Mouse (Mus musculus) neutrophil, adult 59 days (primary cell): ENCODE results near the gene Stx12. TPM values are rescaled to one million over a fixed set of nuclear protein-coding genes. Genes with fewer than 3 reads are reported as not detected.

Experiments used
- total RNA-seq, 2 experiments: library from RNA; stranded (reverse); gene quantifications; 1 replicate in 1 of 2; 2 replicates in 1 of 2; pipeline ENCODE4 v1.2.4; 2023

Gene Stx12
- total RNA-seq, result 10 to 100 TPM; 17.9 to 20.8 TPM

GRCm38 (mm10) chr4:132884064-132884843 lies at the start of gene Stx12:
Stx12 (minus strand) TSS chr4:132884509.

DNA sequence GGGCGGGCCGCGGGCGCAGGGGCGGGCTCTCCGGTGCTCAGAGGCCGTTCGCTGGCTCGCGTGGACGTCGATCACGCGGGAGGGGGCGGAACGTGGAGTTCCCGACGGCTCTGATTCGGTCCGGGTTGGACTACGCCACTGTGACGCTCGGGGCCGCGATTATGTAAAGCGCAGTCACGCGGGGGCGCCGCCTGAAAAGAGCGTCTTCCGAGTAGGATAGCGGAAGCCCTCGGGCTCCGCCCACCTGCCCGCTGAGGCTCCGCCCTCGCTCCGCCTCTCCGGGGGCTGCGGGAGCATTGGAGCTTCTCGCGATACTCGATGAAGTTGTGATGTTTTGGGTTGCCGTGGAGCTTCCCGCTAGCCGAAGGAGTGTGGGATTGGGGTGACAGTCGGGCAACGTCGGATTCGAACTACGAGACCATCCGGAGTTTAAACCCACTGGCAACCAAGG lies 38.3 kb upstream of the Stx12 start, which contains the start of gene Fam76a:
TSS of gene Fam76a (minus strand) at position 1 of the 451 bp plus-strand sequence.

DNA sequence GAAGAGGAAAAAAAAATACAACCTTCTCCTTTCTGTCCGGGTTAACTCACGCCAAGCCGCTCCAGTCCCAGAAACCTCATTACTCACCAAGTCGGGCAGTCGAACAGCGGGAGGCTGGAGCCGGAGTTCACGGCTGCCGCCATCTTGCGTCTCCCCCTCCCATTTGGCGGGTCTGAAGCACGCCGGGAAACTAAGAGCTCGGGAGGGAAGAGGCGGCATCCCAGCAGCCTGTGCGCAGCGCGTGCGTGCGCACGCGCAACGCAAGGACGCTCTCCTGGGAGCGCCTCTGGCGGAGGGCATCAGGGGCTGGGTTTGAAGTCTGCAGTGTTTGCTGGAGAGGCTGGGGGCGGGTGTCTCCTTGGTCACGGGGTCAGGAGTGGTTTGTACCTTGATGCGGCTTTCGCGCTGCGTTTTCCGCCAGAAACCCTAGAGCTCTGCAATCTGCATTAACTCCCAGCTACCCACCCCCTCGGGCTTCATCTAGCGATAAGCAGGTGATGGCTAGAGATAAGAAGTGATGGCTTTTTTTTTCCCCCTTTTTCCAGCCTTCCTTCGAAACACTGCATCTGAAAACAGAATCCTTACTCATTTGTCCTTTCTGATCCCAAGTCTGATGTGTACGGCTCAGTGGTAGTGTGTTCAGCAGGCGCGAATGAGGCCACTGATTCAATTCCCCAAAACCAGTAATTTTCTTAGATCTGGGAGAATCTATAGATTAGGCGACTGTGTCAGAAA lies 41.2 kb downstream of the Stx12 start, which contains the start of gene Ppp1r8:
TSS of gene Ppp1r8 (minus strand) at position 200 of the 735 bp plus-strand sequence.

Other genes starting within 250 kb of the Stx12 start
- gene Eya3, start 245.5 kb downstream of the Stx12 start, total RNA-seq, result 10 to 100 TPM; 32.2 to 36.1 TPM
- gene Xkr8, start 152.0 kb downstream of the Stx12 start, total RNA-seq, result 1 to 10 TPM; 3.1 to 4.8 TPM
- 1 to 10 TPM; 1.7 to 2.5 TPM for gene Smpdl3b, start 127.3 kb downstream of the Stx12 start, total RNA-seq
- gene Rpa2, start 116.2 kb downstream of the Stx12 start, total RNA-seq, result 10 to 100 TPM; 33.9 to 38.0 TPM
- gene Themis2, start 88.1 kb downstream of the Stx12 start, total RNA-seq, result 100 to 1,000 TPM; 175 to 186 TPM
- 10 to 100 TPM; 21.7 to 24.6 TPM for gene Ppp1r8, start 41.3 kb downstream of the Stx12 start, total RNA-seq
- gene Fam76a, start 38.0 kb upstream of the Stx12 start, total RNA-seq, result 10 to 100 TPM; 24.7 to 25.6 TPM
- 100 to 1,000 TPM; 281 to 295 TPM for gene Fgr, start 89.6 kb upstream of the Stx12 start, total RNA-seq
- gene Ahdc1, start 126.8 kb upstream of the Stx12 start, total RNA-seq, result 1 to 10 TPM; 6.8 to 8.5 TPM
- 100 to 1,000 TPM; 277 to 285 TPM for gene Wasf2, start 246.0 kb upstream of the Stx12 start, total RNA-seq